Mouse (Mus musculus) cortical plate, adult 2 months (tissue): ENCODE results near the gene Ppara. TPM values are rescaled to one million over a fixed set of nuclear protein-coding genes. Genes with fewer than 3 reads are reported as not detected.
A peak's percentile ranks its signal among the peaks of the same experiment; 100 is the strongest.

Experiments used
- H3K27ac ChIP-seq: fragments of 200-500 bp; 2 replicates; pipeline ENCODE4 v1.5.1; 2012; ENCODE audit warnings: low read length, control low read depth, inconsistent platforms; ENCODE audit not compliant: insufficient read depth
- H3K4me1 ChIP-seq: fragments of 200-500 bp; 2 replicates; pipeline ENCODE4 v1.6.1; 2011; ENCODE audit warnings: low read length; ENCODE audit not compliant: control insufficient read depth, insufficient read depth
- H3K4me3 ChIP-seq: fragments of 200-500 bp; 2 replicates; pipeline ENCODE4 v1.5.1; 2011; ENCODE audit warnings: mild to moderate bottlenecking, low read length, control low read depth; ENCODE audit not compliant: insufficient read depth
- CTCF ChIP-seq: fragments of 200-500 bp; IDR thresholded peaks from 2 replicates; pipeline ENCODE4 v1.5.1; 2011; ENCODE audit warnings: mild to moderate bottlenecking, control low read depth, low read length; ENCODE audit not compliant: insufficient read depth; ENCODE audit errors: extremely low read depth
- POLR2A ChIP-seq: fragments of 200-500 bp; IDR thresholded peaks from 2 replicates; pipeline ENCODE4 v1.6.1; 2011; ENCODE audit warnings: mild to moderate bottlenecking, low read length, control low read depth; ENCODE audit not compliant: insufficient read depth; ENCODE audit errors: extremely low read depth
- polyA plus RNA-seq: library from polyadenylated mRNA; depleted of rRNA; stranded (reverse); fragments of >200 nt; gene quantifications from 2 replicates; pipeline ENCODE4 v1.2.3, GENCODE M21; 2012; rRNA removed

Gene Ppara
- polyA plus RNA-seq, 1 experiment: 2.0 TPM

DNA sequence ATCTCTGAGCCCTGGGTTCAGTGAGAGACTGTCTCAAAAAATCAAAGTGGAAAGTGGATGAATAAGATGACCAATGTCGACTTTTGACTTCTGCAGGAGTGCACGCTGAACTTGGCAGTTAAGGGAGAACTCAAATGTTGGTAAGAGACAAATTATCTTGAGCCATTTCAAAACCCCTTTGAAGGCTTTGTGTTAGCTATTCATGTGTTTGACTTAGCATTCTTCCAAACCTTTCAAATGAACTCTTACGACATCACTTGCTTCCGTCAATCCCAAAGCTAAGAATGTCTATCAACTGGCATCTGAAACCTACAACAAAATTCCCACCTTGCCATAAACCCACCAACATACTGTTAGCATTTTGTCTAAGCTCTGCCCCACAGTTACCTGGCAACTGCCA lies 93.3 kb downstream of the Ppara start:
- TF ChIP-seq POLR2A: no peak
- TF ChIP-seq CTCF: no peak
- Histone ChIP-seq H3K27ac (no peak overlapping the region), H3K4me1 (peaks cover 3% of the 10 kb centered on the region), H3K4me3 (no peak overlapping the region)

DNA sequence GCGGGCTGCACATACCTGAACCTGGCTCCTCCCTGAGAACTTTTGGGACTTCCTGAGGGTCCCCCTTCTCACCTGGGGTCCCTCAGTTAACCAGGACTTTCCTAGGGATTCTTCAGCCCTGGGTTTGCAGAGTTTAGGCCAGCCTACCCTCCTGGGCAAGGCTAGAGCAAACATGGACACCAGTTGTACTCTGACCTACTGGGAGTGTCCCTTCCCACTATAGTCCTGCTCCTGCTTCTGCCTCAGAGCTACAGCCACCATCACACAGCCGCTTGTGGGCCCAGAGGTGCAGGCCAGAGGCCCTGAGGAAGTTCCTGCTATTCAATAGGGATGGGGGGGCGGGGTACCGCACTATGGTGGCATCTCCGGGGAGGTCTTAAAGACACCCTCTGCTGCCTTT lies 94.7 kb downstream of the Ppara start:
- H3K4me1 ChIP-seq: peaks cover 3% of the 10 kb centered on the region
- no peak overlapping the region for H3K27ac ChIP-seq
- TF ChIP-seq POLR2A: no peak
- TF ChIP-seq CTCF: no peak
- H3K4me3 ChIP-seq: no peak overlapping the region

DNA sequence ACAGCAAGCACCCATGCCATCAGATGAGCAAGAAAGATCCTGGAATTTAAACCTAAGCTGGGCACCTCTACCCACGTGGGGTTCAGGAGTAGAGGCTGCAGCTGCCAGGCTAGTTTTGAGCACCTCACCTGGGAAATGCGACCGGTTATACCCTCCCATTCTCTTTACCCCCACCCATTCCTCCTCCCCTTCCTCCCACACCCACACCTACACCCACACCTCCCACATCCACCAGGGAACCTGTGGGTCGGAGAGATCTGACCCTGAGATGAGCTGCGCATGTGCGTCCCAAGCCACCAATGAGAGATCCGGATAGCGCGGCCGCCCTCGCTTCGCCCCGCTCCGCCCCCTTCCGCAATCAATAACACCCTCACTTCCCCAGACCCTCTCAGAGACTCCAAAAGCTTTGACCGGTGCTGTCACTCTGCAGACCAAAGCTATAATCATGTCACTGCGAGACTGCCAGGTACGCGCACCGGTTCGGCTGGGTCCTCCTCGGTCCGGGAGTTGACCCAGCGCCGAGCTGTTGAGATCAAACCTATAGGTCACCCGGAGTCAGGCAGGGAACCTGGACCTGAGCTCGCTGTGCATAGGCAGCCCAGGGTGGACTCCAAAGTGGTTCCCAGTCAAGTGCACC lies 97.3 kb downstream of the Ppara start, which contains the start of gene Ttc38:
TSS of gene Ttc38 (plus strand) at position 353 of the 637 bp plus-strand sequence.
- TF ChIP-seq CTCF (no peak), POLR2A (peak; percentile 83)
- H3K4me3 ChIP-seq: peak within 1 kb of the TSS; percentile 68
- peaks cover 3% of the 10 kb centered on the region for H3K4me1 ChIP-seq
- H3K27ac ChIP-seq: 0 out of 2 replicates have a peak within 1 kb of the TSS, but pooled peaks have one; percentile 30

DNA sequence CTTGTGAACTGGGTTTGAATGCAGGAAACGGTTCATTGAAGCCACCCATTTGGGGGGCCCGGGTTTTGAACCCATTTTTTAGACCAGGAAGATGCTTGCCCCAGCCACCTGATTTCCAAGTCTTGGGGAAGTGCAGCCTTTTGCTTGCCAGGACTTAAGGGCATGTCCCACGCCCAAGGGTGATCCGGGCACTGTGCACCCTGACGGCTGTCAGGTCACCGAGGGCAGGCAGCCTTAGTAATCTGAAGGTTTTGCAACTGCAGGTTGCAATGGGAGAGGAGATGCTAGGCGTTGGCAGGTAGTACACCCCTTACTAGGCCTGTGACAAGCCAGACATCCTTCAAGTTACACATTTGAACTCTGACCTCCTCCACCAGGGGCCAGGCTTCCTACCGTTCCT lies 97.8 kb downstream of the Ppara start:
- Histone ChIP-seq H3K27ac (no peak overlapping the region), H3K4me3 (peak overlapping the region; percentile 68), H3K4me1 (peaks cover 3% of the 10 kb centered on the region)
- TF ChIP-seq POLR2A: no peak
- TF ChIP-seq CTCF: no peak

DNA sequence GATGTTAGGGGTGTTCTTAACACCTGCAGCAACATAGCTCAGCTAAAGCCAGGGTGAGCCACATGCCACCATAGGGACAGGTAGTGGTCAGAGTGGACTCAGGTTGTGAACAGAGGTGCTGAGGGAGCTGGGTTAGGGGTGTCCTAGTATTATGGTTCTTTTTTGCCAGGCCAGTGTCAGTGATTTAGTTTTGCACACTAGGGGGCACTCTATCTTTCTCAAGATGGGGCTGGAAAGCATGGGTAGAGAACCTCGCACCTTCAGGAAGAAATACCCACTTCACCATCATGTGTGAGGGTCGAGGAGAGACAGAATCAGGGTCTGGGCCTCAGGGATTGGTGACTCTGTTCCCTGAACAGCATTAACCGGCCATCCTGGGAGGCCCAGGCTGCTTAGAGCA lies 100.6 kb downstream of the Ppara start:
- Histone ChIP-seq H3K4me3 (no peak overlapping the region), H3K4me1 (peaks cover 3% of the 10 kb centered on the region), H3K27ac (no peak overlapping the region)
- TF ChIP-seq CTCF (peak; percentile 23), POLR2A (no peak)

DNA sequence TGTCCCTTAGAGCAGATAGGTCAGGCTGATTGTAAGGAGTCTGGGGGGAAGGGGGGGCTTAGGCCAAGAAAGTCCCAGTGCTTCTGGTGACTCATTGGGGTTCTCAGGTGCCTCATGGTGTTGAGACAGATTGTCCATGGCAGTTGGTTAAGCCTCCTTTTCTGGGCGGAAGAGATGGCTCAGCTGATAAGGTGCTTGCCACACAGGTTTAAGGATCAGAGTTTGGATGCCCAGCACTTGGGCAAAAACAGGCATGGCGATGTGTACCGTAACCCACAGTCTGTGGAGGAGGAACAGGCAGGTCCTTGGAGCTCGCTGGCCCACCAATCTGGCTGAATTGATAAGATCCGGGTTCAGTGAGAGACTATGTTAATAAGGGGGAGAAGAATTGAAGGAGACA lies 102.1 kb downstream of the Ppara start:
- Histone ChIP-seq H3K4me1 (peaks cover 3% of the 10 kb centered on the region), H3K27ac (no peak overlapping the region), H3K4me3 (no peak overlapping the region)
- TF ChIP-seq POLR2A (no peak), CTCF (no peak)

DNA sequence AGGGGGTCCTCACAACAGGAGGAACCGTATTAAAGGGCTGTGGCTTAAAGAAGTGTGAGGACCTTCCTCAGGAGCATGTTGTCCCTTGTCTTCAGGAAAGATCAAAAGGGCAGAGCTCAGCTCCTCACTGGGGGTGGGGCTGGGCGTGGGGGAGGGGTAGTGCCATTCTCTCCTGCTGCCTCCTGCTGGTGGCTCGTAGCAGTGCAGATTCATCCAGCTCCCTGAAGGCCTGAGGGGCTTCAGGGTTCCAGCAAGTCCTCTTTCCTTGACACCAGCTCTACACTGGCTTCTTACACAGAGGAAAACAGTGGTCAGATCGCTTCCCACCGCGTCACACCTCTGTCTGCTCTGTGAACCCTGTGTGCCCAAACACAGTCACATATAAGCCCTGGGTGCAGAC lies 106.2 kb downstream of the Ppara start:
- no peak for TF ChIP-seq POLR2A
- peak; percentile 53 for TF ChIP-seq CTCF
- Histone ChIP-seq H3K4me1 (no peaks in the 10 kb centered on the region), H3K4me3 (no peak overlapping the region), H3K27ac (no peak overlapping the region)

DNA sequence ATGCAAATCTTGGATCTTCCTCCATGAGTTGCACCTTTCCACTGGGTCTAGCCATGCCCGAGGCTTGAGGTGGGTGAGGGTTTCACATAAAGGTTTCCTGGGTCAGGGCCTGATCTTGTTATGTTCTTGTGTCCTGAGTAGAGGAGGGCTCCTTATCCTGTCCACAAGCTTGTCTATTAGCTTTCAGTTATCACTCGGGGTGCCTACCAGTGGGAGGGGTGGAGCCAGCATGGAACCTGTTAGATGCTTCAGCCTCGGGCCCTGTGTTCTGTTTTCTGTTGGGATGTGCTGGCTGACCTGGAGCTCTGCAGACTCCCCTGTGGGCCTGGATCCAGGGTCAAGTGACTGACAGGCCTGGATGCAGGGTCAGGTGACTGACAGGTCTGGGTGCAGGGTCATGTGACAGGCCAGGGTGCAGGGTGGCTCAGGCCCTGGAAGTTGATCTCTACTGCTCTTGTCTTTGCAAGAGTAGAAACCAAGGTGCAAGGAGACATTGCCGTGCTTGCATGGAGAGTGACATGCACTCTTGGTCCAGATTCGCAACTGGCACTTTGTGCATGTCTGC lies 107.1 kb downstream of the Ppara start:
- no peak overlapping the region for H3K4me3 ChIP-seq
- no peak for TF ChIP-seq CTCF
- no peak overlapping the region for H3K27ac ChIP-seq
- H3K4me1 ChIP-seq: no peaks in the 10 kb centered on the region

DNA sequence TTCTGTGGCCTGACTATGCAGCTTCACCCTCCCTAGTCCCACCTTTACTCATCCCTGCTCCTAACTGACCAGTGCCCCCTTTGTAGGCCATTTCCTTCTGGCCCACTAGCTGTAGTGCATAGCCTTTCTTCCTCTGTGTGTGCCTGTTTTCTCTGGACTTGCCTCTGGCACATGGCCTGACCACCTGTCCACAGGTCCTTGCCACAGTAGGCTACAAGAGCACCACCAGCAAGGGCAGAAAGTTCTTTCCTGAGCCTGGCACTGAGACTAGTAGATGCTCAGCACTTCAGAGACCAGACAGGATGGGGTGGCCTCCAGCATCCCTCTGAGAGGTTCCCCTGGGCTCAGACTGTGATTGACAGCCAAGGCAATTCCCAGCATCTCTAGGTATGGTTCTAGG lies 110.3 kb downstream of the Ppara start:
- no peaks in the 10 kb centered on the region for H3K4me1 ChIP-seq
- no peak for TF ChIP-seq POLR2A
- no peak for TF ChIP-seq CTCF
- no peak overlapping the region for H3K4me3 ChIP-seq
- no peak overlapping the region for H3K27ac ChIP-seq

DNA sequence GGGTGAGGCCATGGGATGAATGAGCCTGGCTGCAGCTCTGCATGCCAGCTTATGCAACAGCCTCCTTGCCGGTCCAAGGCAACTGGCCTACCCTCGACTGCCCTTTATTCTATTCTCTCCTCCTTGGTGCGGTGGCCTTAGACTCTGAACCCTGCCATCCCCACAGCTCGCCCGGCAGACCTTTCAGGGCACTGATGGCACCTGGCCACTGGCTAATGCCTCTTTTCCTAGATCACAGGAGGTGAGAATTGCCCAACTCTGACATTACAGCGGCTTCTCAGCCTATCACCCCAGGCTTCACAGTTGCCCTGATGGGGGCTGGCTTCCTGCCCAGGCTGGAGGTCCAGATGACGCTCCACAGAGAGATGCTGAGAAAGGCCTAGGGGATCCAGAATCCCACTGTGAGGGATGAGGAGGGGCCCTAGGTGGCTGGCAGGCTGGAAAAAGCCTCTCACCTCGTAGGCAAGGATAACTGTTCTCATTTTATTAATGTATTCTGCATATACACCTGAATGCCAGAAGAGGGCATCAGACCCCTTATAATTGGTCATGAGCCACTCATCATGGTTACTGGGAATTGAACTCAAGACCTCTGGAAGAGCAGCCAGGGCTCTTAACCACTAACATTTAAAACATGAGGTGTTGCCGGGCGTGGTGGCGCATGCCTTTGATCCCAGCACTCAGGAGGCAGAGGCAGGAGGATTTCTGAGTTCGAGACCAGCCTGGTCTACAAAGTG lies 117.0 kb downstream of the Ppara start:
- H3K4me3 ChIP-seq: no peak overlapping the region
- H3K4me1 ChIP-seq: no peaks in the 10 kb centered on the region
- H3K27ac ChIP-seq: no peak overlapping the region
- TF ChIP-seq CTCF: no peak
- TF ChIP-seq POLR2A: no peak

Other genes with a start within 250 kb of the Ppara start
- gene 7530416G11Rik, start 231.8 kb upstream of the Ppara start, polyA plus RNA-seq: not detected in 2 replicates
- 21.7 and 22.7 TPM in 2 replicates for gene Wnt7b, start 152.5 kb upstream of the Ppara start, polyA plus RNA-seq
- 23.6 and 27.2 TPM in 2 replicates for gene Cdpf1, start 76.7 kb downstream of the Ppara start, polyA plus RNA-seq
- 0.63 and 0.83 TPM in 2 replicates for gene Pkdrej, start 86.8 kb downstream of the Ppara start, polyA plus RNA-seq
- gene Ttc38, start 97.3 kb downstream of the Ppara start, polyA plus RNA-seq: 4.9 and 5.8 TPM in 2 replicates
- 0.64 and 1.0 TPM in 2 replicates for gene Gtse1, start 124.8 kb downstream of the Ppara start, polyA plus RNA-seq
- 51.1 and 58.5 TPM in 2 replicates for gene Trmu, start 144.3 kb downstream of the Ppara start, polyA plus RNA-seq